Mouse (Mus musculus) brain, embryonic 14.5 days (tissue): ENCODE measurements at regions not wholly inside any gene's neighbourhood (a gene's known extent, or its start where the extent isn't known, plus 50 kb on each side); places are given as distances from the start of the nearest gene placed in this dataset.
A peak's percentile ranks its signal among the peaks of the same experiment; 100 is the strongest.

ENCODE experiments used
- DNase-seq: peaks from one replicate; pipeline ENCODE4 v3.0.0-alpha.2; 2011; ENCODE audit warnings: low read depth
- CTCF ChIP-seq: fragments of 200-500 bp; IDR thresholded peaks from 2 replicates; pipeline ENCODE4 v1.5.1; 2012; ENCODE audit warnings: inconsistent platforms, mild to moderate bottlenecking, moderate library complexity, borderline replicate concordance; ENCODE audit not compliant: insufficient read depth, insufficient read length; ENCODE audit errors: extremely low read depth
- POLR2A ChIP-seq: fragments of 200-500 bp; IDR thresholded peaks from 2 replicates; pipeline ENCODE4 v1.6.1; 2012; ENCODE audit warnings: mild to moderate bottlenecking, inconsistent platforms, borderline replicate concordance; ENCODE audit not compliant: poor library complexity, insufficient read depth, insufficient read length, severe bottlenecking; ENCODE audit errors: extremely low read depth

DNA sequence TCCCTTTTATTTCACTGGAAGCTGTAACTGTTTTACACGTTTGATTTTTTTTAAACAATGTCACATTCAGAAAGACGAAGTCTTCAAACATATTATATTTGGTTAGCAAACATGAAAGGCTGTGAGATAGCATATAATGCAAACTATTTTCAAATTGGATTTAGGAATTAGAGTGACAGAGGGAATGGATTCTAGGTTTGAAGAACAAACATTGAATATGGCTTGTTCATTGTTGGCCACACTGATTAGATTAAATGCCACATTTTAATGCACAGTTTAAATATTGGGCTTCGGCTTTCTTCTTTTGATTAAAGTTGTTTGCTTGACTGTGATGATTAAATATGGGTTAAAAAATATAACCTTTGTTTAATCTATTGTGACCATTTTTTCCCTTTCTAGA is 415.1 kb upstream of the Pfkp start:
- TF ChIP-seq POLR2A (no peak), CTCF (no peak)
- DNase-seq: no peak

DNA sequence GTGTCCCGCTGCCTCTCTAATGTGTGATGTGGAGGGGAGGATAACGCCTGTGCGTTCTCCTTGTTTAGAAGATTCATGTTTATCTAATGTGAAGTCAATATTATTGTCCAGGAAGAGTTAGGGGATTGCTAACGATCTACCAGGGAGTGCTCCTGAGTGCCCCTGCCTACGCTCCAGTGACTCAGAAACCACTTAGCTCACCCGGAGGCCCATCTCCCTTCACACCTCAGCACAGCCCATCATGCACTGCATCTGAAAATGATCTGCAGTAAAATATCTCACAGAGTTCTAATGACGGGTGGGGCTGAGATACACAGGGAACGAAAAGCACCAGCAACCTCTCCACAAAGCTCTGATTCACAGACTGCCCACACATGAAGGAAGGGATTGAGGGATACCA is 409.0 kb upstream of the Pfkp start:
- TF ChIP-seq CTCF (no peak), POLR2A (no peak)

More for the DNA sequence above, 409.0 kb upstream of the Pfkp start:
- DNase-seq: peak; percentile 19
